Mouse (Mus musculus) CH12F3 (cell line): Measurements from ENCODE around the gene Zbtb38.

Experiments used
- in situ Hi-C: fragments of 300-500 bp; cut with MboI; formaldehyde crosslinking; loops from 2 replicates; pipeline ENCODE4 v1.14.3; 2020; ENCODE audit warnings: low sequenced_read_pairs

Zbtb38 gene

DNA sequence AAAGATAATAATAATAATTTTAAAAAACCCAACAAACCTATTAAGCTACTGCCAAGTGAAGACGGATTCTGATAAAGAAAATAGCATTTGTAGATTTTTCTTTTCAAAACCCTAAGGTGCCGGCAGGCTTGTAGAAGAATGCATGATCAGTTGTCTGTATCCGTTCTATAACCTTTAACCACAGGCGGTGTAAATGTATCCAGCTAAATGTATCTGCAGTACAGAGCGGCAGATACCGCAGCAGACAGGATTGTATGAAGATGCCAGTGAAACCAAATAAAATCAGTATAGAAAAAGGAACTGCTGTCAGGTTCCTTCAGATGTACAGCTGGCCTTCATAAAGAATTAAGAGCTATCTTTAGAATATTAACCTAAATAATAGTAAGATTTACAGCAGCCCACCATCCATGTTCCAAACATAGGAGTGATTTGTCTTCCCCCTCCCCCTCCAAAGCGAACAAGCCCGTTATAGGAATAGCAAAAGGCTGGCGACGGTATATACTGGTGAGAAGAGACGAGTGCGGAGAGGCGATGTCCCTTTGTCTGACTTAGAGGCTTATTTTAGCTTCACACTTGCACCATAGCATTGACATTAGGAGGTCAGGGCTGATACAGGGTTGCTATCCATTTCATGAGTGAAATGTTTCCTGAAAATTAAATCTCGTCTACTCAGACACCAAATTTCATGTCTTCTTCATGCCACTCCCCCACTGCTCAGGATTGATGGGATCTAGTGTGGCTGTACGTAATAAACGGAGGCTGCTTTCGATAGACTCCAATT is 19.8 kb downstream of the Zbtb38 start:
- in situ Hi-C loops, result no loop called here

DNA sequence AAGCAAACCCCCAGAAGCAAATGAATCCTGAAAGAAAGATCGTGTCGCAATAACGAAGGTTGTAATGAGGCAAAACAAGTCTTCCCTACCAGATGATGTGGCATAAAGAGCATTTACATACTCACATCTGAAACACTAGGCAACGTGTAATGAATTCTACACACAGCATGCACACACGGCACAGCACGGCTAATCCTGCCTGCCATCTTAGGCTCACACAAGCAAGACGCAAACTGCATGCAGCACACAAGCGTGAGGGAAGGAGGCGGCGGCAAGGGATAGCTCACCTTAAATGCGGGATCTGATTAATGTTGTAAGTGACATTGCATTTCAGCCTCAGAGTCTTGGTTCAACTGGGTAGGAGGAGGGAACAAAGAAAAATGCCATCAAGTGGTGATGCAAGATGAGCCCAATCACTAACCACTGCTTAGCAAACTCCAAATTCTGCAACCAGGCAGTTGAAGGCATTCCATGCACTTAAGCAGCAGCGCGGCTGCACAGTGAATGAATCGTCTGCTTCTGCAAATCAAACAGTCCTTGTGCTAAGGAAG is 20.6 kb downstream of the Zbtb38 start:
- in situ Hi-C loops, result no loop called here

DNA sequence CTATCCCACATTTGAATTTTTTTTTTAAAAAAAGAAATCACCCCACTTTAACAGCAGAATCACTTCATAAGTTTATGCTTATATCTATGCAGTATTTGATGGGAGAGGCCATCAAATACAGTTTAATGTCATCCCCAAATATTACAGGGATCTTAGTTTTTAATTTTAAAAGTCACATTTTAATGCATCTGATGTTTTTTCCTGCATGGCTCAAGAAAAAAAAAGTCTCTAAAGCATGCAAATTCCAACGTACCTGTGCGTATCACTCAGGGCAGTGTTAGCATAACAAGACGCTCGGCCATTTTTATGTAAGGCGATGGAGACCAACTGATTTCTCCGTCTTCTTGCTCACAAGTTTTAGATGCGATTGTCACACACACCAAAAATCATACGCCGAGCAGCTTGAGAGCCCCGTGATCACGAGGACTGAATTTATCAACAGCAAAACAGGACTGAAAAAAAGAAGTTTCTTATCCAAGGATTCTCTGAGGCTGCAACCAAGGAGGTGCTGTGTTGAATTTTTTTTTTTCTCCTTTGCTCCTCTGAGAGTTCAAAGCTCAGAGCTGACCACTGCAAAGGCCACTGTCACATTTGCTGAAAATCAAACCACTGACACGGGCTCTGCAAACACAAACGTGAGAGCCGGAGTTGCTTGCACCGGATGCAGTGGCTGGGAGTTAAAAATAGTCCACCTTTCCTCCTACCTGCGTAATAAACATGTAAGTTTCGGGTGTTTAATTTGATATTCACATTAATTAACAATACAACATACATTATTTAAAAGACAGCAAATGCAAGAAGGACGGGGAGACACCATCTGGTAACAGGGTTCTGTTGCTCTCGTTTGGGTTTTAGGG is 21.4 kb downstream of the Zbtb38 start:
- in situ Hi-C loops, result no loop called here

DNA sequence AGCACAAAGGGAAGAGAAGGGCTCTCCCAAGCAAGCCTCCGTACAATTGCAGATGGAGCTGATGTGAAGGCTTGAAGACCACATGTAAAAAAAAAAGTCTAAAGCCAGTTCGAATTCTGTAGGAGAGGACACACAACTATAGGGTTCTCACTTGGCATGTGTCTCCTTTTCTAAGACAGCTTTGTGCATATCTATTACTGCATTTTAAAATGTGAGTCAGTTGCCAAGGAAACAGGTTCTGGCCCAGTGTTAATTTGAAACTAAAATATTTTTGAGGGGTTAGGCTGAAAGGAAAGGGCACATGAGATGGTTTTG is 22.4 kb downstream of the Zbtb38 start:
- in situ Hi-C loops, result no loop called here

DNA sequence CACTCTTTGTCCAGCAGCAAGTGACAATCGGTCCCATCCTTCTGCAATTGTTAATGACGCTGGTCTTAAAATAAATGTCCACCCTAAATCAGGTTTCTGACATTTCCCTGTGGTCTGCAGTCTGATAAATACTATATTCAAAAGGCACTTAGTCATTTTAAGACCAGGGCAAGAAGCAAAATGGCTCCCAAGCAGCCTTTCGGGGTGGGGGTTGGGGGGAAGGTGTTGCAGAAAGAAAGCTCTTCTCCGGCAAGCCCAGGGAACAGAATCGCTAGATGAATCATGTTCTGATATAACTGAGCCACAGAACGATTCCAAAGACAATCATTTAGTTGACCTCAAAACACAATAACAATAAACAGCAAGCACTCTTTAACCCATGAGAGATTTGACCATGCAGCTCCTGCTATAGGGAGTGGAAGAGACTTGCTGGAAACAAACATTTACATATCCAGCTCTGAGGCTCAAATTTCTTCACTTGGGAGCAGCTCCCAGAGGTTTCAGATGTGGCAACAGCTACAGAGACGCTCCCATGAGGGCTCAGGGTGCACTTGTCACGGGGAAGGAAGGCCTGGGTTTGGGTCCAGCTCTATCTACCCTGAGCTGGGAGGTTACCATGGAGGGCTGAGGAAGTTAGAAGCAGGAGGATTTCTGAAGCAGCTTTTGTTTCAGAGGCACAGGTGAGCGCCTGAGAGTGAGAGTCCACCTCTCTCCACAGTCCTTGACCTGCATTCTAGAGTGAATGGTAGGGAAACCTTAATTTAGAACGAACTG is 22.9 kb downstream of the Zbtb38 start:
- in situ Hi-C loops, result no loop called here

DNA sequence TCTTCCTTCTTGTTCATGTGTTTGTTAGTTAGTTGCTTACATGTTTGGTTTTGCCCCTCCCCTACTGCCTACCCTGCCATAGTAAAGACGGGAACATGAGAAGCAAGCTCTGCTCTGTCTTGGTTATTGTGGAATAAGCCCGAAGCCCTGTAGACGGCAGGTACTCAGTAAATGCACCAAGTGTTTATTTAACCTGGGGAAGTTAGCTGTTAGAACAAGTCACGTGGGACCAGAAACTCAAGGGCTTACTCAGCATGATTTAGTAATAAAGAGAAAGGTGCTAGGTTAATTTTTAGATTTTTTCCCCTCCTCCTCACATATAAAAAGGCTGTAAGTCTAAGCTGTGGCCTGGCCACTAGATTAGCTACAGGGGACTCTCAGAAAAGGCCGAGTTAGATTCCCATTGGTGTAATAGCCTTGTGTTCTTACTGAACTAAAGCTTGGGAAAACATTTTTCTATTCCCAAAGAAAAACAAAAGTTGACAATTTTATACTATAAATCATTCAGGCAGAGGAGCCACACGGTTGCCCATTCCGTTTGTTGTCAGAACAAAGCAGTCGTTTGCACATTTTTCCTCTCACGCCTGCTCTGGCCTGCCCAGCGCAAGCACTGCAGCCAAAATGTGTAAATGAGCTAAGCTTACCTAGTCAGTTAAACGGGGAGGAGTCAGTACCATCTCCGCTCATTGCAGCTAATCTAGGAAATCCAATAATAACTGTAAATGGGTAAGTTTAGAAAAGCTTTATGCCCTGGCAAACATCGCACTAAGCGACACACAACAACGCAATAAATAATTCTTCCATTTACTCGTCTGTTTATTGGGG is 24.1 kb downstream of the Zbtb38 start:
- in situ Hi-C loops, result no loop called here

DNA sequence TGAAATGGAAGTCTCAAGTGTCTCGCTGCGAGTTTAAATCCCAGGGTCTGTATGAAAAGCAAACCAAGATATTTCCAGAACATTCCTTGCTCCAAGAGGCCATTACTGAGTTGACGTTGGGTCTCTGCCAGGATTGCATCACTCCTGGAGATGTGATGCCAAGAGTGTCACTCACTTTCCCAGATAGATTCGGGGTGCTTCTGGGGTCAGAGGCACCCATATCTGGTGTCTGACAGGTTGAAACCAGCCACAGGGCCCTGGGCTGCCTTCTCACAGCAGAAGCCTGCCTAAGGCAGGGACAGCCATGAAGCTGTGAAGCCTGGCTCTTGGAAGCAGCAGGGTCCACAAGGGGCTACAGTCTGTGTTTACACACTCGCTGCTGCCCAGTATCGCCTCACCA is 24.9 kb downstream of the Zbtb38 start:
- in situ Hi-C loops, result no loop called here

DNA sequence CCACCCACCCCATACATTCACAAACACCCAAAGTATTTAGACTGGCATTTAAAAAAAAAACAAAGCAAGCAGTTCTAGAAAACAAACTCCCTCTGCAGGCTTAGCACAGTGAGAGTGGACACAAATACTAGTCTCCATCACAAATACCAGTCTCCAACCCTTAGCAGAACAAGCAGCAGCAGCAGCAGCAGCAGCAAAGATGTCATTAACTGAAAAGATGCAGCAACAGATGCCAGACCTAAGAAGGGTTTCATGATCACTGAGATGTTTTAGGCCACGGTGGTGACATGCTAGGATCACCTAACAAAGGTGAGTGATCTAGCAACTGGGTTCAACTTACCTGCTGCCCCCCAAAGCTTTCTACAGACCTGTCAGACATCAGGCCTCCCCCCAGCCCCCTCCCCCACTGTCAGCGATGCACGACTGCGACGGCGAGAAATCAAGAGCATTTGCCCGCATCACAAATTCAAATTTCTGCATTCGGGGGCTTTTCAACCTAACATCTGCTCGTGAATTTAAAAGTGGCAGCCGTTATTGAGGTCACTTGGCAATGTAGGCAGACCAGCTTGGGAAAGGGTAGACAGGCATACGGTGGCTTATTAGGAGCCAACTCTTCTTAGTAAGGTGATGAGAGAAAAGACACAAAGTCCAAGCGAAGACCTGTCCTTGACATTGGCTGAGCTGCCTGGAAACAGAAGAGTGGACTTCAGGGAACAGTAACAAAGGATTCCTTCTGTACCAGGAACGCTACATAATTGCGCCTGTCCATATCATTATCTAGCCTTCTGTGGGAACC is 26.1 kb downstream of the Zbtb38 start:
- in situ Hi-C loops, result no loop called here

DNA sequence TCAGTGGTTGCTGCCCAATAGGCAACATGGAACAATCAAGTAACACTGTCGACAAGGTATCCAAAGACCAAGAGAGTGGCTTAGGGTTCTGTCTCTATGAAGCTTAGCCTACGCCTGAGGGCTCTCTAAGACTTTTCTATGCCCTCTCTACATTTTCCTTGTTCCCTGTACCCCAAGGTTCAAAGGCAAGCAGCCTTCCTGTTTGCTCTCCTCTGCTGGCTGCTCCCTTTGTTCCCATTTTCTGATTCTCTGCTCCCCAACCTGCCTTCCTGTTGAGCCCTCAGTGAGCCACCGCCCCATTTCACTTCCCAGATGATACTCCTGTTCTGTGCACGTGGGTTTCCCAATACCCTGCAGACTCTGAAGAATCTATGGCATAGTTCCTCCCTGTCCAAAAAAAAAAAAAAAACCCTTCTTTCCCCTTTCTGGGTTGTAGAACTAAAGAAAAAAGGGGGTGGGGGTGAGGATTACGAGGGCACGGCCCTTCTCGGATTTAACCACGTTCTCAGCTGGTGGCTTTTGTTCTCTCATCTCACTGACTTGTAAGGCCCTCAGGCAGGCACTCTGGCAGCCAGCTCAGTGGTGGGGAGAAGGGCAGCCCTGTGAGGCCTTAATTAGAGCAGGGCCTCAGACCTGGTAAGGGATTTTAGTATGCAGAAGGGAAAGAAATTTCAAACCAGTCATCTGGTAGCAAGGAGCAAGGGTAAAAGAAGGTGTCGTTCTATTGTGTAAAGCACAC is 26.9 kb downstream of the Zbtb38 start:
- in situ Hi-C loops, result no loop called here

DNA sequence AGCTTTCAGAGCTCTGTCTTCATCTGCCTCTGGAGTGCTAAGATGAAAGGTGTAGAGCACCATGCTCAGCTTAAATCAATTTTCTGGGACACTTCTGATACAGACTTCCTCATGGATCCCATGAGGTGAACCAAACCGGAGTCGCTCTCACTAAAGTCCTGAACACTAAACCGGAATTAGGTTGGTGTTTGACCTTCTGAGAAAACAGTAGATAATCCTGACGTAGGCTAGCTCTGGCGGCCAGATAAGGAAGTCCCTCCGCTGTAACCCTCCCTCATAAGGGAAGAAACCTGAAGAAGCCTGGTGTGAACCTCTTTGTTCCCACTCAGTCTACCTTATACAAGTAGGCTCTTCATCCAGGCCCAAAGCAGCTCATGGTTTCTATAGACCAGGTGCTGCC is 29.0 kb downstream of the Zbtb38 start:
- in situ Hi-C loops, result no loop called here

DNA sequence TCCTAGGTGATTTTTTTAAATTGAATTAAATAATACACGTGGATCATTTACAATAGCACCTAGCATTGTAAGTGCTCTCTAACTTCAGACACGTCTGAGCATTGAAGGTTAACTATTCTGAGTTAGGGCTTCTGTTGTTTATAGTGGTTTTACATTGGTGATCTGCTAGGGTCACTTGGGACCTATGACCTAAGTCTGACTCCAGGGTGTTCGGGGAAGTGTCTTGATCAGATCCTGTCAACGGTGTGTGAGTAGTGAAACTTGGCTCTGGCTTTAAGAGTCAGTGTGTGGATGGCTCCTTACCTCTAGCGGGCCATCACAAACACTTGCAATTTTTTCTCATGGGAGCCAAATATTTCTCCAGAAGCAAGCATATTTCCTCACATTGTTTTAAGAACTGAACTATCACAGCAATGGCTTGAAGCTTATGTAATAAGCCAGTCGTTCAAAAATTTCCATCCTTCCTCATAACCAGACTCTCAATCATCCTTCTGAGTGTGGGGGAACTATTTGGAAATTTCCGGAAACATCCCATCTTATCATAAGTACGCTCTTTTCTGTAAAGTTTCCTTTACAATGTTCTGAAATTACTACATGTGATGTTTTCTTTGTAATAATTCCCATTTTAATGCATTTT is 31.4 kb downstream of the Zbtb38 start:
- in situ Hi-C loops, result no loop called here

DNA sequence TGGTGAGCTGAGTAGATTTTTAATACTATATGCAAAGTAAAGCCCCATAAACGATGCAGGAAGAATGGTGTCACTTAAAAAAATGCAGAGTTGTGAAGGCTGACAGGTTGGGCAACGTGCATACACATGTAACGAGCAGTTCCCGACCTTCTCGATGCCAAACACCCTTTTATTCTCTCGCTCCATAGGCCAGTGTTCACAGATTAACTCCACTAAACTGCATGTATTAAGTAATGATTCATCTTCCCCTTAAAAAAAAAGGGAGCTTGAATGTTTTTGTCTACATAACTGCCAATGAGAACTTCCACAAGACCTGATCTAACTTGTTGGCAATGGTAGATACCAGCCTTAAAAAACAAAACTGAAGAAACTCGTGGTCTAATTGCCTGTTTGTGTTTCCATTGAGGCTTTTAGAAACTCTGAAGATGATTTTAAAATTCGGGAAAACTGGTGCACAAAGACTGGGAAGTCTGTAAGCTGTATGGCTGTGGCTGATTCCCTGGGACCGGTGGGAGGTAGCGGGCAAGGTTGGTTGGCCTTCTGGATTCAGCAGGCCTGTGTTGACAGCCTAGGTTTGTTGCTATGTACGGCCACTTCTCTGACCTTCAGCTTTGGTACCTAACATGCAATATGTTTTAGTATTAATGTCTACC is 32.0 kb downstream of the Zbtb38 start:
- in situ Hi-C loops, result no loop called here

DNA sequence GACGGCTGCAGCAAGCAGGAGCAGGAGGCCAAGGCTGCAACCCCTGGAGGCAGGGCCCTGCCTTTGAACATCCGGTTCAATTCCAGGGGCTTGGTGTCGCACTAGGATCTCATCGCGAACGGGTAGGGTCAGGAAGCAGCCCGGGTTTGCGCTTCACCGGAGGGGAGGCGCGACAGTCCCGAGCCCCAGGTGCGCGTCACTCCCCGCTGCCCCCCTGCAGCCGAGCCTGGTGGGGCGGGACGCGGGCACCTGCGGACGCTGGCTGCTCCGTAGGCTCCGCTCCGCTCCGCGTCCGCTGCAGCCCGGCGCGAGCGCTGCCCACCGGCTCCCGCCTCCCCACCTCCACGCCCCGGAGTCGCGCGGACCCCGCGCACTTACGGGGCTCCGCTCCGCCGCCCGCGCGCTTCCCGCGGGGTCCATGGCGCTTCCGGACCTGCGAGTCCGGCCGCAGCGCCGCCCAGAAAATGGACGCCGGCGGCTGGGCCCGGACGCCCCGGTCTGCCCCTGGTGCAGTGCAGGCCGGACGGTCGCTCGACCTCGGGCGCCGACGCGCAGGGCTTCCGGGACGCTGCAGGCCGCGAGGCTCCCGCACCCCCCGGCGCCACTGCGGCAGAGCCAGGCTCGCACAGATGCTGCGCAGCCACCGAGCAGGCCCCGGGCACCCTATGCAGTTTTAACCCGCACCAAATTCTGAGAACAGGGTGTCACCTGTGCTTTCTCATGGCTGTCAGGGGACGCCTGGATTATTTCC is 33.0 kb downstream of the Zbtb38 start:
- in situ Hi-C loops, result no loop called here

DNA sequence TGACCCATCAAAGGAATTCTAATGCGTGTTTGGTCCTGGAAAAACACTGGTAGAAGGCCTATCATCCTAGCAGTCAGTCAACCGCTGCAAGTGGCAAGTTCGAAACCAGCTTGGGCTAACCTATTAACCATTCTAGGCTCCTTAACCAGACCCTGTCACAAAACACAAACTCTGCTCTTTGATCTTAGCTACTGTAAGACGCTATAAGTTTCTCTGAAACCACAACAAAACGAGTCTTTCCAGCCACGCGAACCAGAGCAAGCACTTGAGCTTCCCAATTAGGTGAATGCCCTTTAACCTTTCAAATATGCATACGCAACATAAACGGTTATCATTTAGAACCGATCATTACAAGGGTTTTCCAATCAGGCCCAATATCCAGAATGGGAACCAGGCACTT is 33.7 kb downstream of the Zbtb38 start:
- in situ Hi-C loops, result no loop called here

DNA sequence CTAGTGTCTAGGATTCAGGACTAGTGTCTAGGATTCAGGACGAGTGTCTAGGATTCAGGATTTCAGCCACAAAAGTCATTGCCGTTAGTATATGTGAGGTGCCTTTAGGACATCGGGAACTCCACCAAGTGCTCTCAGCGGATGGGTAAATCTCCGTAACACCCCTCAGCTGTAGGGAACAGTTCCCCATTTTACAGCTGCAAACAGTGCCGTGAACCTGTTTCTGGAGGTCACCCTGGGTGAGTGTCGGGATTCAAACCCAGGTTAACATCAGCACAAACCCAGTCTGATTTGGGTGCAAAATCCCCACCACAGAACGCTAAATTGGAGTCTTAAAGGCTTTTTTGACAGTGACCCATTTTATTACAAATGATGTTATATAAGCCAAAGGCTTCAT is 34.2 kb downstream of the Zbtb38 start:
- in situ Hi-C loops, result no loop called here

DNA sequence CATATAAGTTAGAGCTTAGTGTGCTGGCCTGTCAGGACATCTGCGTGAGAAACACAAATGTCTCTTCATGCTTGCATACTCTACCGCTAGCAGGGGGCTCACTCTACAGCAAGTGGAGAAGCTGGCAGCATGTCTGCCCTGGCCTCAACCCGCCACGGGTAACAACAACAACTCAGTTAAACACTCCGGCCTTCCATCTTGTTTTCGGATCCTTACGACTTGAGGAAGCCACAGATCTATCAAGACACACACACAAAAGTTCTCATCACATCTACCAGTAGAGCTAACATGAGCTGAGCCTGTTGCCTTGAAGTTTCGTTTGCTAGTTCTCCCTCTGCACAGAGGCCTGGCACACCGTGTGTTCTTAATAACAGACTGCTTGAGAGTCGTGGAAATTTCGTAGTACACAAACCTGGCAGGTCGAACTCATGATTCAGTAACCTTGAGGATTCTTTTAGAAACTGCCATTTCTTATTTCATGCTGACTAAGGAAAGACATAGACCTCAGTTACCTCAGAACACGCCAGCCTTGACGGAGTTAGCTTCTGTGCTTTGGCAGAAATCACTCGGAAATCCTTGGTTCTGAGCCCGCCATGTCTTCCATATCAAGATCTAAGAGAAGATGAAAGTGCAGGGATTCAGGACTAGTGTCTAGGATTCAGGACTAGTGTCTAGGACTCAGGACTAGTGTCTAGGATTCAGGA is 34.8 kb downstream of the Zbtb38 start:
- in situ Hi-C loops, result no loop called here
